Mouse (Mus musculus): ENCODE data around the gene Olfr810.

GRCm38 (mm10) chr10:129757693-129758092 lies 37.0 kb downstream of the Olfr810 start, which contains the start of gene Olfr807:
- TF ChIP-seq CTCF (IDR thresholded peaks at IDR 0.05; ENCODE audit: low read depth, low read length) (no peak), GATA1 (IDR thresholded peaks at IDR 0.05; ENCODE audit: borderline replicate concordance, low read length) (no peak), TAL1 (conservative IDR thresholded peaks at IDR 0.05; ENCODE audit: low read depth, low read length) (no peak), POLR2AphosphoS5 (IDR thresholded peaks at IDR 0.05; ENCODE audit: insufficient replicate concordance, low read depth, low read length) (no peak), GATA2 (IDR thresholded peaks at IDR 0.05; ENCODE audit: borderline replicate concordance, low read depth, low read length) (no peak)
